Comparison of ENCODE assay signal across 8 mouse cellular contexts in genomic region chr11:90389902-90390816, GRCm38 (mm10). TPM values are rescaled to one million over a fixed set of nuclear protein-coding genes. Genes with fewer than 3 reads are reported as not detected.
A peak's percentile ranks its signal among the peaks of the same experiment; 100 is the strongest.
DNase-seq lines count a peak whose midpoint lies in the region; ATAC-seq lines count a peak whose summit lies in the region.

No protein-coding gene starts in this region.

- H3K36me3 ChIP-seq in lung, embryonic 16.5 days (ENCODE audit: control insufficient read depth, insufficient read depth, low read length): no peaks in the 10 kb centered on the region
- H3K36me3 ChIP-seq in hindbrain, embryonic 11.5 days (ENCODE audit: control insufficient read depth, insufficient read depth, low read length): no peaks in the 10 kb centered on the region
- no peaks in the 10 kb centered on the region for H3K36me3 ChIP-seq in liver, embryonic 12.5 days
- no peaks in the 10 kb centered on the region for H3K36me3 ChIP-seq in splenic B cell, adult 2 months (ENCODE audit: control insufficient read depth, insufficient read depth, low read length, poor library complexity, severe bottlenecking)

- no peak for DNase-seq in lung, adult 18-20 months
- DNase-seq in cerebellum, adult 9-11 months: peak; percentile 61
- DNase-seq in hindbrain, embryonic 11.5 days (ENCODE audit: low spot score): peak; percentile 52
- peak; percentile 8 for DNase-seq in splenic B cell, adult 2 months (ENCODE audit: low read depth, low spot score)
- DNase-seq in adipocyte (ENCODE audit: low spot score): no peak
- DNase-seq in right cerebral cortex, adult 18-20 months: no peak

- H3K27ac ChIP-seq in lung, embryonic 16.5 days (ENCODE audit: low read length): no peak overlapping the region
- H3K27ac ChIP-seq in hindbrain, embryonic 11.5 days (ENCODE audit: low read depth, low read length): no peak overlapping the region
- no peak overlapping the region for H3K27ac ChIP-seq in liver, embryonic 12.5 days

- H3K9me3 ChIP-seq in lung, embryonic 16.5 days (ENCODE audit: control insufficient read depth, low read length): no peaks in the 10 kb centered on the region
- no peaks in the 10 kb centered on the region for H3K9me3 ChIP-seq in hindbrain, embryonic 11.5 days (ENCODE audit: control insufficient read depth, low read length)
- H3K9me3 ChIP-seq in liver, embryonic 12.5 days (replicated peaks): no peaks in the 10 kb centered on the region

- under 1% methylated on average over 41 of the region's 41 CpGs for WGBS in lung, embryonic 16.5 days
- under 1% methylated on average over 38 of the region's 41 CpGs for WGBS in hindbrain, embryonic 11.5 days
- WGBS in liver, embryonic 12.5 days (ENCODE audit: insufficient replicate concordance): 2% methylated on average over 41 of the region's 41 CpGs

- H3K4me1 ChIP-seq in lung, embryonic 16.5 days (replicated peaks; ENCODE audit: control insufficient read depth, insufficient read depth, low read length): peaks cover 22% of the 10 kb centered on the region
- H3K4me1 ChIP-seq in hindbrain, embryonic 11.5 days (replicated peaks; ENCODE audit: control insufficient read depth, insufficient read depth, low read length): peaks cover 5% of the 10 kb centered on the region
- peaks cover 28% of the 10 kb centered on the region for H3K4me1 ChIP-seq in liver, embryonic 12.5 days

- peak overlapping the region; percentile 62 for H3K9ac ChIP-seq in lung, embryonic 16.5 days (ENCODE audit: low read length)
- peak overlapping the region; percentile 15; the same call in 1 of the 2 replicates for H3K9ac ChIP-seq in hindbrain, embryonic 11.5 days (ENCODE audit: low read depth, low read length)
- 0 out of 2 replicates have a peak overlapping the region, but pooled peaks have one; percentile 40 for H3K9ac ChIP-seq in liver, embryonic 12.5 days

- H3K4me3 ChIP-seq in lung, embryonic 16.5 days (ENCODE audit: low read length): peak overlapping the region; percentile 63
- peak overlapping the region; percentile 42 for H3K4me3 ChIP-seq in hindbrain, embryonic 11.5 days (ENCODE audit: low read depth, low read length)
- H3K4me3 ChIP-seq in liver, embryonic 12.5 days: peak overlapping the region; percentile 52

- H3K4me2 ChIP-seq in lung, embryonic 16.5 days (ENCODE audit: low read depth, low read length): peak overlapping the region; percentile 97
- peak overlapping the region; percentile 87 for H3K4me2 ChIP-seq in hindbrain, embryonic 11.5 days (replicated peaks; ENCODE audit: low read depth, low read length)
- peak overlapping the region; percentile 70 for H3K4me2 ChIP-seq in liver, embryonic 12.5 days

- H3K27me3 ChIP-seq in lung, embryonic 16.5 days (ENCODE audit: control insufficient read depth, insufficient read depth, low read depth, low read length): peaks cover 17% of the 10 kb centered on the region
- H3K27me3 ChIP-seq in hindbrain, embryonic 11.5 days (ENCODE audit: control insufficient read depth, insufficient read depth, low read length): peaks cover 28% of the 10 kb centered on the region
- peaks cover 67% of the 10 kb centered on the region for H3K27me3 ChIP-seq in liver, embryonic 12.5 days (replicated peaks)
- peaks cover 7% of the 10 kb centered on the region for H3K27me3 ChIP-seq in splenic B cell, adult 2 months (ENCODE audit: control insufficient read depth, insufficient read depth, low read length, poor library complexity, severe bottlenecking)

- ATAC-seq in lung, embryonic 16.5 days (ENCODE audit: low read depth): peak; percentile 60
- ATAC-seq in hindbrain, embryonic 11.5 days (ENCODE audit: low FRiP score): peak; percentile 80
- peak; percentile 42; the same call in 1 of the 2 replicates for ATAC-seq in liver, embryonic 12.5 days

RNA-seq across cellular contexts. Expression of gene Hlf, which starts 0.5 kb away (rescaled TPM):
- polyA plus RNA-seq in lung, embryonic 16.5 days (2015; fragmentation: Nextera tagmentation; extraction: Ambion mirVana): 5.0 and 5.4 TPM in 2 replicates
- 1.2 and 1.4 TPM in 2 replicates for polyA plus RNA-seq in hindbrain, embryonic 11.5 days (2014; fragmentation: Nextera tagmentation; extraction: Ambion mirVana)
- polyA plus RNA-seq in liver, embryonic 12.5 days (2016; fragmentation: Nextera tagmentation; extraction: Ambion mirVana): 5.0 and 7.0 TPM in 2 replicates

Comparison
In these comparisons a context has a peak if more than half of its experiments do, and no peak if none do; other contexts are left out.
1. DNase-seq: peak in cerebellum, adult 9-11 months (single experiment), hindbrain, embryonic 11.5 days (single experiment) and splenic B cell, adult 2 months (single experiment); none in lung, adult 18-20 months (0 of 2), adipocyte (single experiment) and right cerebral cortex, adult 18-20 months (single experiment).
2. Peak in every context shown above with its lines, with median percentiles within 50 percentile points of each other: ATAC-seq, H3K4me2 ChIP-seq, H3K4me3 ChIP-seq and H3K9ac ChIP-seq.